Mouse (Mus musculus) liver, embryonic 15.5 days (tissue): ENCODE measurements at regions not wholly inside any gene's neighbourhood (a gene's known extent, or its start where the extent isn't known, plus 50 kb on each side); places are given as distances from the start of the nearest gene placed in this dataset.

Experiments
- ATAC-seq: fragments of 200-750 bp; cut with Nextera tagmentation; 2 replicates; pipeline ENCODE4 v1.8.0; 2017; ENCODE audit warnings: moderate number of reproducible peaks, mild to moderate bottlenecking, moderate library complexity; ENCODE audit not compliant: insufficient read depth
- H3K27ac ChIP-seq: fragments of 300-500 bp; sonication (generic); replicated peaks from 2 replicates; pipeline ENCODE4 v1.5.1; 2015; ENCODE audit warnings: mild to moderate bottlenecking, inconsistent platforms
- H3K27me3 ChIP-seq: fragments of 300-500 bp; sonication (generic); 2 replicates; pipeline ENCODE4 v1.6.1; 2015; ENCODE audit warnings: mild to moderate bottlenecking, inconsistent platforms
- H3K36me3 ChIP-seq: fragments of 300-500 bp; sonication (generic); replicated peaks from 2 replicates; pipeline ENCODE4 v1.6.1; 2015; ENCODE audit warnings: moderate library complexity, mild to moderate bottlenecking, inconsistent platforms
- H3K4me1 ChIP-seq: fragments of 300-500 bp; sonication (generic); replicated peaks from 2 replicates; pipeline ENCODE4 v1.6.1; 2015; ENCODE audit warnings: inconsistent platforms
- H3K4me2 ChIP-seq: fragments of 300-500 bp; sonication (generic); 2 replicates; pipeline ENCODE4 v1.6.1; 2015; ENCODE audit warnings: moderate library complexity, mild to moderate bottlenecking, inconsistent platforms
- H3K4me3 ChIP-seq: fragments of 300-500 bp; sonication (generic); replicated peaks from 2 replicates; pipeline ENCODE4 v1.5.1; 2015; ENCODE audit warnings: mild to moderate bottlenecking, inconsistent platforms
- H3K9ac ChIP-seq: fragments of 300-500 bp; sonication (generic); 2 replicates; pipeline ENCODE4 v1.6.1; 2015; ENCODE audit warnings: moderate library complexity, mild to moderate bottlenecking, inconsistent platforms
- H3K9me3 ChIP-seq: fragments of 300-500 bp; sonication (generic); replicated peaks from 2 replicates; pipeline ENCODE4 v1.6.1; 2016; ENCODE audit warnings: inconsistent platforms
- WGBS: fragments of 180-500 bp; shearing (Covaris S2); methylation state at CpG from one replicate; pipeline ENCODE4 v1.1.7; 2015; ENCODE audit warnings: mixed read lengths; ENCODE audit not compliant: insufficient replicate concordance; 5-methylcytosine and 5-hydroxymethylcytosine counted together

DNA sequence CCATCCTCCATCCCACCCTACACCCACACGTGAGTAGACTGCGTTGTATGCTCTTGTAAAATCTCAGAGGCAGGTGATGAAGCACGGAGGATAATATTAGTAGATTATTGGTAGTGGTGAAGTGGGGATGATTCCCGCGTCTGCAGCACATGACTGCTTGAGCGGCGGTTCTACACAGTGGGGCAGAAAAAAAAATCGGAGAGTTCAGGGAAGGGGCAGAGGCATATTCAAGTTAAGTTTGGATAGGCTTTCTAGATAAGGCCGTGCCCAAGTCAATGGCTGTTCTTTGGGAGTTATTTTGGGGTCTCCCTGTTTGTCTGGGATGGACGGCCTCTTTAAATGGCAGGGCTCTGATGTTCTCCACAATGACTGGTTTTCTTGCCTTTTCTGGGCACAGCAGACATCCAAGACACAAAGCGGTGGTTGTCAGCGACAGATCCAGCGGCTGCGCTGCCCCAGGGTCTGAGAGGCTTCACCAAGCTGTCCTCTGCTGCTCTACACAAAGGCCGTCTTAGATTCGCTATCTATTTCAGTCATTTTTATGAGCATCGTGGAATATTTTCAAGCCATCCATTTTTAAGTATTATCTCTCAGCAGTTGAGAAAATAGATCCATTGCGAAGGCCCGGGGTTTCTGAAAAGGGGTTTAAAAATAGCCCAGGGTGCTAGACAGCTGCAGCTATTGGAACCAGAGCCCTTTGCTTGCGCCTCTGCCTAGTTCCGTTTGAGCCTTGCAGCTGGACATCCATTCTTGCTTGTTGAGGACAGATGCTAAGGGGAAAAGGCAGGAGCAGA, 284.6 kb downstream of the Gm49356 start:
- Histone ChIP-seq H3K27ac (no peak overlapping the region), H3K4me2 (no peak overlapping the region), H3K27me3 (no peaks in the 10 kb centered on the region), H3K36me3 (no peaks in the 10 kb centered on the region), H3K9me3 (no peaks in the 10 kb centered on the region), H3K4me3 (no peak overlapping the region), H3K4me1 (no peaks in the 10 kb centered on the region), H3K9ac (no peak overlapping the region)
- no peak for ATAC-seq
- WGBS, result 75% methylated on average over 21 of the region's 21 CpGs

DNA sequence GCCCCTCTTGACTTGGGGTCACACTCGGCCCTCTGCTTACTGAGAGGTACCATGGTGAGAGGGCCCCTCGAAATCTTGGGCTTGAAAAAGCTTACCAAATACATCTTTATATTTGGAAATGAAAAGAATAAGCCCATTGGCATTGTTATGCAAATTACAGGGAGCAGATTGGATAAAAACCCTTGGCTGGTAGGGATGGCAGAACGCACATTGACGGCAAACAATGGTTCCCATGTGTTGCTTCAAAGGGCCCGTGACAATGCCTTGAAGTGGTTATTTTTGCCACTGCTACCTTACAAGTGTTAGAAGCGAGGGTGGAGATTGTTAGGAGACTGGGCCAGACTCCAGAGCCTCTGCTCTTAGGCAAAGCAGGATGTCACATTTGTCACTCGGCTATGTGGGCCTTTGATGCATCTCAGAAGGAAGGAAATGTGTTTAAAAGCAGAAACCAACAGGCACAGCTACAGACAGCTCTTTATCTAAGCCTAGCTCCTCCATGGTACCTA, 285.2 kb downstream of the Gm49356 start:
- H3K36me3 ChIP-seq, result no peaks in the 10 kb centered on the region
- H3K4me3 ChIP-seq, result no peak overlapping the region
- H3K27ac ChIP-seq, result no peak overlapping the region
- ATAC-seq, result no peak
- 48% methylated on average over 7 of the region's 7 CpGs for WGBS
- H3K4me1 ChIP-seq, result no peaks in the 10 kb centered on the region
- H3K9ac ChIP-seq, result no peak overlapping the region
- H3K27me3 ChIP-seq, result no peaks in the 10 kb centered on the region
- H3K9me3 ChIP-seq, result no peaks in the 10 kb centered on the region
- H3K4me2 ChIP-seq, result no peak overlapping the region

DNA sequence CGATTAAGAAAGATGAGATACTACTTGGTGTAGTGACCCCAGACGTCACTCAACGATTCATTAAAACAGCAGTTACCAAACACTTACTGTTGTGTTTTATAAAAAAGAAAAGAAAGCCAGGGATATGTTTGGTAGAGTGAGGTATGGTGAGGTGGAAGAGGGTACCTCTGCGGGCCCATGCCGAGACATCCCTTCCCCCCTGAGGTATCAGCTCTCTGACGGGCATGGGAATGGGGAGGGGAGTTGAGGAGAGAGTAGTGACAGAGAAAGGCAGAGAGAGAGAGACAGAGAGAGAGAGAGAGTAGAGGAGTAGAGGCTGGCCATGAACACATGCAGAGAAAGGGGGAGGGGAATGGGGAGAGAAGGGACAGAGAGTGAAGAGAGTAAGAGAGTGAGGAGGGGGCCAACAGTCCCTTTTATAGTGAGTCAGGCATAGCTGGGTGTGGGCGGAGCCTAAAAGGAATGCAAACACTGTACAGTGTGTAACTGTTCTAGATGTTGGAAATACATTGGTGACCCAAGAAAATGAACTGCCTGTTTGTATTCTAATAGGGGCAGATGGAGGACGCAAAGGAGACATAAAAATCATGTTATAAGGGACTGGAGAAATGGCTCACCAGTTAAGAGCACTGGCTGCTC, 285.9 kb downstream of the Gm49356 start:
- no peaks in the 10 kb centered on the region for H3K9me3 ChIP-seq
- no peak for ATAC-seq
- H3K4me1 ChIP-seq, result no peaks in the 10 kb centered on the region
- H3K4me3 ChIP-seq, result no peak overlapping the region
- H3K4me2 ChIP-seq, result no peak overlapping the region
- H3K27ac ChIP-seq, result no peak overlapping the region
- H3K9ac ChIP-seq, result no peak overlapping the region
- H3K27me3 ChIP-seq, result no peaks in the 10 kb centered on the region
- H3K36me3 ChIP-seq, result no peaks in the 10 kb centered on the region
- 60% methylated on average over 8 of the region's 8 CpGs for WGBS

DNA sequence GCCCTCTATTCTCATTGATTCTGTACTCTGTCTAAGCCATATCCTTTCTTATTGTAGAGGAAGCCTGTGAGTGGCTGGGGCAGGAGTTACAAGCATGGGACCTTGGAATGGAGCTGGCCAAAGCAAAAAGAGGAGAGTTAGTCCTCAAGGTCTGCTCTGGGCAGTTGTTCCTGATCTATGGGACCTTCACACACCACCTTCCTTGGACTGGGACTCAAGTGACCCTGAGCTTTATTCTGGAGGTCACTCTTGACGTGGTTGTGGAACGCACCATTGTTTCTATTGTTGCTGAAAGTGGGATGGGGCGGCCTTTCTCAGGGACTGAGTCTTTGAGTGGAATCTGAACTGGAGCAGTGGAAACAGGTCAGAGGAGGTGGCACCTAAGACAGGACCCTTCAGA, 291.0 kb downstream of the Gm49356 start:
- WGBS, result 84% methylated on average over 3 of the region's 3 CpGs
- Histone ChIP-seq H3K36me3 (no peaks in the 10 kb centered on the region), H3K4me2 (no peak overlapping the region), H3K9me3 (no peaks in the 10 kb centered on the region), H3K4me1 (no peaks in the 10 kb centered on the region), H3K9ac (no peak overlapping the region), H3K27ac (no peak overlapping the region), H3K4me3 (no peak overlapping the region), H3K27me3 (no peaks in the 10 kb centered on the region)
- no peak for ATAC-seq

DNA sequence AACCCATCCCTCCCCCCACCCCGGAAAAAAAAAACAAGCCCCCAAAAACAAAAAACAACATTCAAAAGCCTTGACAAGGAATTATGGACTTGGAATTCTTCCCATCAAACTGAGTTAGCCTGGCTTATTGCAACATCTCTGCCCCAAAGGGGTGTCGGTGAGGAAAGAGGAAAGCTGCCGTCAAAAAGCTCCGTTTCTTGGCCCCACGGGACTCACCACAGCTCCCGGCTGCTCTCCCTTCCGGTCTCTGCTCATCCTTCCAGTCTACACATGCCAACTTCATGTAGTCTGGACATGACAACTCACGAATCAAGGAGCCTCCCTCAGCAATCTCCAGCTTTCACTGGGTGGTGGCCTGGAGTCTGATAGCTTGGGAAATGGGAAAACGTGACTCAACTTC, 295.4 kb downstream of the Gm49356 start:
- H3K4me2 ChIP-seq, result no peak overlapping the region
- no peak overlapping the region for H3K9ac ChIP-seq
- H3K9me3 ChIP-seq, result no peaks in the 10 kb centered on the region
- WGBS, result 71% methylated on average over 9 of the region's 9 CpGs
- H3K27me3 ChIP-seq, result no peaks in the 10 kb centered on the region
- no peak overlapping the region for H3K4me3 ChIP-seq
- H3K4me1 ChIP-seq, result no peaks in the 10 kb centered on the region
- ATAC-seq, result no peak
- H3K27ac ChIP-seq, result no peak overlapping the region
- H3K36me3 ChIP-seq, result no peaks in the 10 kb centered on the region

DNA sequence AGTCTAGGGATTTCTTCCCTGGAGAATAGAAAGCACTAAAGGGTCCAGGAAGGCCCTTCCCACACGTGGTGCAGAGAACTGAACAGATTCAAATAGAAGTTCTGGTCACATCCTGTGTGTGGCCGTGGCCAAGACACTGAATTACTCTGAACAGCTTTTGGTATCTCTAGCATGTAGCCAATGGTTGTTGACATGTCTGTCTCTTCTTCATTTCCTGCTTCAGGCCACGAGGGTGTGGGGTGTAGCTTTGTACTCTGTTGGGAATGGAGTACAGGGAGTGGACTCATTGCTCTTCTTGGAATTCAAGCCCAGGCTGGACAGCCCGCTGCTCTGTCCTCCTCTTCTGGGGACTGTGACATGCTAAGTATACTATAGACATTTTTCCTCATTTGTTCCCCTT, 298.5 kb downstream of the Gm49356 start:
- no peaks in the 10 kb centered on the region for H3K36me3 ChIP-seq
- 42% methylated on average over 4 of the region's 4 CpGs for WGBS
- H3K27me3 ChIP-seq, result no peaks in the 10 kb centered on the region

DNA sequence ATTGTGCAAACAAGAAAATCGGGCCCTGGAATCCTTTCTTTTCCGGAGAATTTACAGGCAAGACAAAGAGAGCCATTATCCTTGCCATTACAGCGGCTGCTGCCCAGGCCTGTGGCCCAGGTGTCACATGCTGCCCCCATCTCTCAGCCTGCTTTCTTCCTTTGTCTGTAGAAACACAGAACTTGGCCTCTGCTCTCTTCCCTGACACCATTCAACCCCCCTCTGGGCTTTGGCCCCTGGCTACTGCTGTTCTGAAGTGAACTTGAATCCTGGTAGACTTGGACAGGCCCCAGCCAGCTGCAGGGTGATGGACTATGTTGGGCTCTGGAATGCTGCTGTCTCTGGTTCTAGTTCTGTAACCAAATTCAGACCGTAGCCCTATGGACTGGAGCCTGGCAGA, 299.3 kb downstream of the Gm49356 start:
- WGBS, result 51% methylated on average over 4 of the region's 4 CpGs
- H3K4me2 ChIP-seq, result no peak overlapping the region
- no peaks in the 10 kb centered on the region for H3K27me3 ChIP-seq
- H3K27ac ChIP-seq, result no peak overlapping the region
- H3K4me1 ChIP-seq, result no peaks in the 10 kb centered on the region
- ATAC-seq, result no peak
- H3K4me3 ChIP-seq, result no peak overlapping the region
- H3K9ac ChIP-seq, result no peak overlapping the region
- H3K9me3 ChIP-seq, result no peaks in the 10 kb centered on the region
- no peaks in the 10 kb centered on the region for H3K36me3 ChIP-seq

More for the DNA sequence above, 298.5 kb downstream of the Gm49356 start:
- no peak for ATAC-seq
- H3K4me1 ChIP-seq, result no peaks in the 10 kb centered on the region
- H3K4me3 ChIP-seq, result no peak overlapping the region
- no peak overlapping the region for H3K9ac ChIP-seq
- no peak overlapping the region for H3K4me2 ChIP-seq
- H3K27ac ChIP-seq, result no peak overlapping the region
- no peaks in the 10 kb centered on the region for H3K9me3 ChIP-seq

DNA sequence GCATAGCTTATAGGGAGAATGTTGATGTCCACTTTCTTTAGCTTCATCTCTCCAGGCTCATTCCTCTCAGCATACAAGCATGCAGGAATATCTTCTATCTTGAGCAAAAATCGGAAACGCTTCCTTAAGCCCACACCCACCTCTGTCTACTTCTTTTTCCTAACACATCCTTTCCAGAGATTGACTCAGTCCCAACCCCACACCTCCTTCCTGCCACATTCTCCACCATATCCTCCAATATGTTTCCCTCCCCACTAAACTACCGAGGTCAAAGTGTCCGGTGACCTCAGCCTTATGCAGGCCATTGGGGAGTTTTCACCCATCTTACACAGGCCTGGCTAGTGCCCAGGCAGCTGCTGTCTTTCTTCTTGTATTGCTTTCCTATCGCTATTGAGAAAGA, 301.4 kb downstream of the Gm49356 start:
- Histone ChIP-seq H3K27me3 (no peaks in the 10 kb centered on the region), H3K27ac (no peak overlapping the region), H3K9me3 (no peaks in the 10 kb centered on the region), H3K4me2 (no peak overlapping the region), H3K9ac (no peak overlapping the region), H3K36me3 (no peaks in the 10 kb centered on the region), H3K4me1 (no peaks in the 10 kb centered on the region), H3K4me3 (no peak overlapping the region)
- no peak for ATAC-seq
- 50% methylated on average over 5 of the region's 5 CpGs for WGBS

DNA sequence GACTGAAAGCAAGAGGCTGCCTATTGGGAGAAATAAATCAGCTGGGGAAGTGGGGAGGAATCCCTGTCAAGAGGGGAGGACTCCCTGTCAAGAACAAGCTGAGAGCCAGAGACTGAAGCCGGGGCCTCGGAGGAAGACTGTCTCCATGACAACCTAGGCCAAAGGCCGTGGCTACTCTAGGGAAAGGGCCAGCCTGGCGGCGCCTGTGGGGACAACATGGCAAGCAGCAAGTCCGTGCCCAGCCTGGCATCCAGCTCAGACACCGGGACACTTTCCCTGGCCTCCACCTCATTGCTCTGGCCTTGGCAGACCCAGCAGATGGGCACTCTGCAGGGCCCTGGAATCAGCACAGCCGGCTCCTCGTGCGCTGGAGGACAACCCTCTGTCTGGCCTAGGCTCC, 305.3 kb downstream of the Gm49356 start:
- H3K9me3 ChIP-seq, result no peaks in the 10 kb centered on the region
- H3K9ac ChIP-seq, result no peak overlapping the region
- no peaks in the 10 kb centered on the region for H3K36me3 ChIP-seq
- H3K4me2 ChIP-seq, result no peak overlapping the region
- 65% methylated on average over 10 of the region's 10 CpGs for WGBS
- peaks cover 11% of the 10 kb centered on the region for H3K4me1 ChIP-seq
- no peaks in the 10 kb centered on the region for H3K27me3 ChIP-seq
- H3K27ac ChIP-seq, result no peak overlapping the region
- ATAC-seq, result no peak
- H3K4me3 ChIP-seq, result no peak overlapping the region

DNA sequence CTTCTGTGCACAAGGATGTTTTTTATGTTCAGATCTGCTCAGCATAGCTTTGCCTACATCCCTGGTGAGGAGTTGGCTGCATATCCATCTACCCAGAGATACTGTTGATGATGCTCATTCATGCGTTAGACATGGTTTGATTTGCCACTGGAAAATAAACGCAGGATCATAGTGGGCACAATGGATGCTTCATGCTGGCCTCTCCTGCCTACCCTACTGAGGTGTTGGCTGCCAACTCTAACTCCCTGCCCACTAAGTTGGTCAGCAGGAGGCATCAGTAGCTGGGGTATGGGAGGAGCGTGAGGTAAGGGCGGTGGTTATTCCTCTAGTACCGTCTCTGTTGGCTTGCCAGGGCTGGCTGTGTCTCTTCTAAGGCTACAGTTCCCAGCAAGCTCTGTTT, 307.3 kb downstream of the Gm49356 start:
- WGBS, result 65% methylated on average over 5 of the region's 5 CpGs
- no peak overlapping the region for H3K4me2 ChIP-seq
- H3K36me3 ChIP-seq, result no peaks in the 10 kb centered on the region
- no peak for ATAC-seq
- H3K9ac ChIP-seq, result no peak overlapping the region
- no peaks in the 10 kb centered on the region for H3K27me3 ChIP-seq
- no peaks in the 10 kb centered on the region for H3K9me3 ChIP-seq
- H3K27ac ChIP-seq, result no peak overlapping the region
- H3K4me1 ChIP-seq, result peaks cover 11% of the 10 kb centered on the region
- no peak overlapping the region for H3K4me3 ChIP-seq

DNA sequence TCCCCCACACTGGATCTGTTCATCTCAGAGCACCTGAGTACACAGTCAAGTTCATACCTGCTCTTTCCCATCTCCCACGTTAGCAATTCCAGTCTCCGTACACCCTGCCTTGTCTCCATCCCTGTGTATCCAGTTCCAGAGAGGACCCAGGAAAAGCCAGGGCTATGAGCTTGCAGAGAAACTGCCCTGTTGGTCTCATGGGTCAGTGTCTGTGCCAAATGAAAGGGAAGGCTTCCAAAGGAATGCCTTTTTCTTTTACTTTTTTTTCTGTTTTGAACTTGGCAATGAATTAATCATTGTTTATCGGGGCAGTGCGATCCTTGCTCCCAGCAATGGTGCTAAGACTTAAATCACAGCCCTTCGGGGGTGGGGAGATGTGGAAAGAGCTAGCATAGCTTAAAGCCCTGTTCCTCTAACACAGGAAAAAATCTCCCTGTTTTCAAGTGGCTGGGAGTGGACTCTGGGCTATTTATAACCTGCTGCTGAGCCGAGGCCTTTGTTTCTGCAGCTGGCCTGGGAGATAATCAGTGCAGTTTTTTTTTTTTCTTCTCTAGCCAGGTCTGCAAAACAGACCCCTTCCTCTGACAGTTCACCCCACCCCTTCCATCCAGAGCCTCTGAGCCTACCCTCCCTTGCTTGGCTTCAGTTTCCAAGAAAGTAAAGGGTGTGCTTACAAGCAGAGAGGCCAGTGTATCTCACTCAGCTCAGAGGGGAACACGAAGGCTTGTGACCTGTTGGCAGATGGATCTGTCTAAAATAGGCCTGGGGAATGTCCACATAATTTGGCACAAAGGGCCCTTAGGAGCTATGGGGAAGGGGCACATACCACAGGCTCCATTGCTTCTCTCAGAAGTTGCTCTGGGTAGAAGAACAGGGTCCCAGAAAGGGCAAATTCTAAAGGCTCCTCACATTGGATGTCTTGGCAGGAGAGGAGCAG, 308.6 kb downstream of the Gm49356 start:
- Histone ChIP-seq H3K4me1 (peaks cover 11% of the 10 kb centered on the region), H3K9me3 (no peaks in the 10 kb centered on the region), H3K27me3 (no peaks in the 10 kb centered on the region), H3K4me3 (no peak overlapping the region), H3K27ac (no peak overlapping the region; the same call in 1 of the 2 replicates), H3K36me3 (no peaks in the 10 kb centered on the region), H3K9ac (no peak overlapping the region), H3K4me2 (no peak overlapping the region)
- WGBS, result 17% methylated on average over 7 of the region's 7 CpGs
- peak; percentile 54; the same call in 1 of the 2 replicates for ATAC-seq
